Mouse (Mus musculus) cerebellum, adult 2 months (tissue): ENCODE data around the gene 1810010H24Rik.
"Not testable (repeated sequence)": the region's sequence is repeated elsewhere in the genome, so short reads cannot be mapped to it uniquely, and the experiment has no call there.

Experiments
- CTCF ChIP-seq: fragments of 200-500 bp; IDR thresholded peaks from 2 replicates; pipeline ENCODE4 v1.5.1; 2011; ENCODE audit warnings: low read depth, mild to moderate bottlenecking, control low read depth, low read length, moderate library complexity, borderline replicate concordance; ENCODE audit not compliant: insufficient read depth
- POLR2A ChIP-seq: fragments of 200-500 bp; IDR thresholded peaks from 2 replicates; pipeline ENCODE4 v1.6.1; 2011; ENCODE audit warnings: low read length, control low read depth, borderline replicate concordance; ENCODE audit not compliant: insufficient read depth

GRCm38 (mm10) chr11:107019722-107020121 lies 5.8 kb upstream of the 1810010H24Rik start:
- TF ChIP-seq CTCF, POLR2A: not testable (repeated sequence)
